Mouse (Mus musculus) cortical plate, adult 2 months (tissue): Measurements from ENCODE around the gene Six1. TPM values are rescaled to one million over a fixed set of nuclear protein-coding genes. Genes with fewer than 3 reads are reported as not detected.

ENCODE experiments used
- H3K27ac ChIP-seq: fragments of 200-500 bp; 2 replicates; pipeline ENCODE4 v1.5.1; 2012; ENCODE audit warnings: low read length, control low read depth, inconsistent platforms; ENCODE audit not compliant: insufficient read depth
- H3K4me1 ChIP-seq: fragments of 200-500 bp; 2 replicates; pipeline ENCODE4 v1.6.1; 2011; ENCODE audit warnings: low read length; ENCODE audit not compliant: control insufficient read depth, insufficient read depth
- H3K4me3 ChIP-seq: fragments of 200-500 bp; 2 replicates; pipeline ENCODE4 v1.5.1; 2011; ENCODE audit warnings: mild to moderate bottlenecking, low read length, control low read depth; ENCODE audit not compliant: insufficient read depth
- CTCF ChIP-seq: fragments of 200-500 bp; IDR thresholded peaks from 2 replicates; pipeline ENCODE4 v1.5.1; 2011; ENCODE audit warnings: mild to moderate bottlenecking, control low read depth, low read length; ENCODE audit not compliant: insufficient read depth; ENCODE audit errors: extremely low read depth
- POLR2A ChIP-seq: fragments of 200-500 bp; IDR thresholded peaks from 2 replicates; pipeline ENCODE4 v1.6.1; 2011; ENCODE audit warnings: mild to moderate bottlenecking, low read length, control low read depth; ENCODE audit not compliant: insufficient read depth; ENCODE audit errors: extremely low read depth
- polyA plus RNA-seq: library from polyadenylated mRNA; depleted of rRNA; stranded (reverse); fragments of >200 nt; gene quantifications from 2 replicates; pipeline ENCODE4 v1.2.3, GENCODE M21; 2012

The Six1 gene
- polyA plus RNA-seq, 1 experiment, result 0.44 TPM

- TF ChIP-seq POLR2A (no peak), CTCF (no peak)
- Histone ChIP-seq H3K4me3 (no peak overlapping the region), H3K27ac (no peak overlapping the region), H3K4me1 (no peaks in the 10 kb centered on the region)
These were observed 10.8 kb downstream of the Six1 start for GRCm38 (mm10) chr12:73042903-73043302.

GRCm38 (mm10) chr12:73042406-73042805, 11.3 kb downstream of the Six1 start:
- Histone ChIP-seq H3K27ac (no peak overlapping the region), H3K4me3 (no peak overlapping the region), H3K4me1 (no peaks in the 10 kb centered on the region)
- no peak for TF ChIP-seq CTCF
- TF ChIP-seq POLR2A, result no peak

GRCm38 (mm10) chr12:73041256-73041630, 12.4 kb downstream of the Six1 start:
- H3K4me1 ChIP-seq, result no peaks in the 10 kb centered on the region
- H3K4me3 ChIP-seq, result no peak overlapping the region
- no peak for TF ChIP-seq CTCF
- TF ChIP-seq POLR2A, result no peak
- no peak overlapping the region for H3K27ac ChIP-seq

GRCm38 (mm10) chr12:73040563-73041255, 13.0 kb downstream of the Six1 start:
- Histone ChIP-seq H3K4me3 (no peak overlapping the region), H3K27ac (no peak overlapping the region), H3K4me1 (no peaks in the 10 kb centered on the region)
- no peak for TF ChIP-seq CTCF
- TF ChIP-seq POLR2A, result no peak

GRCm38 (mm10) chr12:73039939-73040562, 13.6 kb downstream of the Six1 start:
- no peak overlapping the region for H3K27ac ChIP-seq
- TF ChIP-seq POLR2A (no peak), CTCF (no peak)
- H3K4me3 ChIP-seq, result no peak overlapping the region
- no peaks in the 10 kb centered on the region for H3K4me1 ChIP-seq

- H3K4me1 ChIP-seq, result no peaks in the 10 kb centered on the region
- TF ChIP-seq CTCF (no peak), POLR2A (no peak)
- no peak overlapping the region for H3K4me3 ChIP-seq
- no peak overlapping the region for H3K27ac ChIP-seq
These were observed 14.4 kb downstream of the Six1 start for GRCm38 (mm10) chr12:73038992-73039938.

- no peak overlapping the region for H3K27ac ChIP-seq
- no peaks in the 10 kb centered on the region for H3K4me1 ChIP-seq
- no peak overlapping the region for H3K4me3 ChIP-seq
- TF ChIP-seq POLR2A, result no peak
- TF ChIP-seq CTCF, result no peak
These were observed 15.2 kb downstream of the Six1 start for GRCm38 (mm10) chr12:73038441-73038991.

- no peaks in the 10 kb centered on the region for H3K4me1 ChIP-seq
- no peak overlapping the region for H3K27ac ChIP-seq
- TF ChIP-seq CTCF (no peak), POLR2A (no peak)
- no peak overlapping the region for H3K4me3 ChIP-seq
These were observed 16.1 kb downstream of the Six1 start for GRCm38 (mm10) chr12:73037385-73038160.
